Mouse (Mus musculus): Measurements from ENCODE around the gene Rapgef2. TPM values are rescaled to one million over a fixed set of nuclear protein-coding genes. Genes with fewer than 3 reads are reported as not detected.

Rapgef2 gene
- polyA plus RNA-seq, 1 experiment = 3.6 TPM

DNA sequence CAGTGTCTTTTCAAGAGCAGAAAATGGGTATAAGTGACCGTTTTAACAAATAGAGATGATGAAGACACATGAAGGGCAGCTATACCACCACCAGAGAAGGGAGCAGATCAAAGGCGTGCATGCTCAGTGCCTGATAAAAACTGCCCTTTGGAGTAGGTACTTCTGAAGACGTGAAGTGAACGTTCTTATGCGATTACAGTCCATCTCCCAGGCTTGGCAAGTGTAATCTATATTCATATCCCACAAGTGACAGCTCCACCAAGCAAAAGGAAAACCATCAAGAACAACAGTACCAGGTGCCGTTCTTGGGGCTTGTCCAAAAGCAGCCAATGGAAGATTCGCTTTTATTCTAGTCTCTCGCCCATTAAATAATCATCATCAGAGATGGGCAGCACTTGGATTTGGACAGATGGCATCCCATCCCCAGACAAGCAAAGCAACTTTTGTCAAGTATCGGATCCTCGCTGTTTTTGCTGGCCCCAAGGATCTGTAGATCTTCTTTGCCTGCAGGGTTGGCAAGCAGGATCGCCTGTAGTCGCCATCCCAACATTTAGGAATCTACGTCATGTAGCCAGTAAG is 1.1 kb downstream of the Rapgef2 start:
- DNase-seq (ENCODE audit: low read depth, low spot score) = no peak
- 64% methylated on average over 13 of the region's 13 CpGs for WGBS

DNA sequence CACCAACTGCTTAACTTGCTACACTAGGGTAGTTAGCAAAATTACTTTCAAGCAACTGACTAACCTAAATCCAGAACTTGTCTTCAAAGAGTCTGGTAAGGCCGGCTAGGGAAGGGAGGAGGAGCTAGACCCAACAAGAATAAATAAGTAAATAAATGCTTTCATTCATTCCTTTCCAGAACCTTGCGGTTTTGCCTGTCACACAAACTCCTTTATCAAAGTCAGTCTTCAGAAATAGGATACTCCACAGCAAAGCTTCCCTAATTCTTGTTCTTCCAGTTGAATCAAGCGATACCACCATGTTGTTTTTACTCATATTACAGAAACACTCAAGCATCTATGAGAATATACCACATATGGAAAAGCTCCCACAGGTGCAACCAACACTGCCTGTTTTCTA is 2.3 kb downstream of the Rapgef2 start:
- 82% methylated on average over 3 of the region's 3 CpGs for WGBS
- DNase-seq (ENCODE audit: low read depth, low spot score) = no peak

DNA sequence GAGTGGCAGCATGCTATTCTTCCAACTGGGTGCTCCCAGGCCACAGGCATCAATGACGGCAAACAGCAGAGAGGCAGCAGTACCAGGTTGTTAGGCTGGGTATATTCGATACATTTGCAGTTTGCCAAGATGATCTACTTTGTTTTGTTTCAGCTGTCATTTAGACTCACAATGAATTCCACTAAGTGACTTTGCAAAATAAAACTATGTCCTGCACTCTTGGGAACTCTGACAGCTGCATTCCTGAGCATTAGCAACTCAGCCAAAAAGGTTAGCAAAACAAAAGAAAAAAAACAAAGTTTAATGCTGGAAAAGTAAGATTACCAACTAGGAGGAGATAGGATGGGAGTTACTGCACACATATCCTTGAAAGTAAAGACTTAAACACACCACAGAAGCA is 3.3 kb downstream of the Rapgef2 start:
- no peak for DNase-seq (ENCODE audit: low read depth, low spot score)
- 70% methylated on average over 2 of the region's 2 CpGs for WGBS

DNA sequence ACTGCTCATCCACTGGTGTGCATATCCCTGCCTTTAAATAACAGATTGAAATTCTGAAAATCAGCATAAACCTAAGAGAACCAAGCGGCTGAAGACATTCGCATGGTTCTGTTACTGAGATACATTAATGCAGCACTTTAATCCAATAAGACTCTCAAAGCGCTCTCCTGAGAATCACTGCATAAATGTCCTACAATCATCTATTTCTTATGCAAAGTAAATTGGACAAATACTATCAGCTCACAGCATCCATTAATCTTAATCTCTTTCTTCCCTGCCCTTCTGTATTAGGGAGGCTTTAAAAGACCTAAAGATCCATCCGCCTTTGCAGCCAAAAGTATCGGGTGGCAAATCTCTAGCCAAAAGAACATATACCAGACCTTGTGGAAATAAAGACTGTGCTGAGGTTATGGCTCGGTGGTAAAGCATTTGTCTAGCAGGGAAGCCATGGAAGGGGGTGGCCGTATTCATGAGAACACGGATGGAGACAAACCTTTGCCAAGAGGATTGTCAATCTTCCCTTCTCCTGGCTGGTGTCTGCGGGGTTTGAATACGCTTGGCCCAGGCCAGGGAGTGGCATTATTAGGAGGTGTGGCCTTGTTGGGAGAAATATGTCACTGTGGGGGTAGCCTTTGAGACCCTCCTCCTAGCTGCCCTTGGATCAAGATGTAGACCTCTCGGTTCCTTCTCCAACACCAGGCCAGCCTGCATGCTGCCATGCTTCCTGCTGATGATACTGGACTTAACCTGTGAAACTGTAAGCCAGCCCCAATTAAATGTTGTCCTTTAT is 10.3 kb downstream of the Rapgef2 start:
- WGBS = 90% methylated on average over 11 of the region's 11 CpGs

DNA sequence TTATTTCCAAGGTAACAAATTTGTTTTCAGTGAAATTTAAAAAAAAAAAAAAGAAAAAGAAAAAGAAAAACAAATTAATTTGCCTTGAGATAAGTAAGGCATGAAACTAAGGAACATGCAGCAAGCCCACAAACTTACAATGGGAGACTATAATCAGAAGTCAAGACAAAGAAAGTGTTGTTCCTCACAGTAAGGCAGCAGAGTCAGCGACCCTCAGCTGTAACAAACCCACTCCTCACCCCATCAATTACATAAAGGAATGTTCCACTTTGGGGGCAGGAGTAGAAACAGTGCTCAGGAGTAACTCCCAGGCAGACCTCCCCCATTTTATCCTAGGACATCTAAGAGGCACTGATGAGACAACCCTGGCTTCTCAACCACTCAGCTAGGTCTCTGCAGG is 13.0 kb downstream of the Rapgef2 start:
- WGBS = 39% methylated on average over 1 of the region's 1 CpGs

More for the DNA sequence above, 10.3 kb downstream of the Rapgef2 start:
- no peak for DNase-seq (ENCODE audit: low read depth, low spot score)

DNA sequence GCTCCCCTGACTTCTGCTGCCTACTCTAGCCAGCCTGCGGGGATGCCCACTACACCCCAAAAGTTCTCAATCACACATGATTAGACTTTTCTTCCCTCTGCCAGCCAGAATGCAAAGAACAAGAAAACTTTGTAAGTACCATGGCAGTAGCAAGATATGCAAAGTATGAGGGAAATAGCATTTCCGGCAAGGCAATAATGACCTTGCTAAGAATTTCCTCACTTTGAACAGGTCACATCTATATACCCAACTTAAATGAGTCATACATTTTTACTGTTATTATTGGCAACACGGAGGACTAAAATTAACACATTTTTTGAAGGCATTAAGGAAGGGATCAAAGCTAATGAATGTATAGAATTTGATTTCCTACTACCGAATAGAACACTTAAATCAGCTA is 13.4 kb downstream of the Rapgef2 start:
- DNase-seq (ENCODE audit: low read depth, low spot score) = no peak
- 68% methylated on average over 4 of the region's 4 CpGs for WGBS

More for the DNA sequence above, 13.0 kb downstream of the Rapgef2 start:
- DNase-seq (ENCODE audit: low read depth, low spot score) = no peak

DNA sequence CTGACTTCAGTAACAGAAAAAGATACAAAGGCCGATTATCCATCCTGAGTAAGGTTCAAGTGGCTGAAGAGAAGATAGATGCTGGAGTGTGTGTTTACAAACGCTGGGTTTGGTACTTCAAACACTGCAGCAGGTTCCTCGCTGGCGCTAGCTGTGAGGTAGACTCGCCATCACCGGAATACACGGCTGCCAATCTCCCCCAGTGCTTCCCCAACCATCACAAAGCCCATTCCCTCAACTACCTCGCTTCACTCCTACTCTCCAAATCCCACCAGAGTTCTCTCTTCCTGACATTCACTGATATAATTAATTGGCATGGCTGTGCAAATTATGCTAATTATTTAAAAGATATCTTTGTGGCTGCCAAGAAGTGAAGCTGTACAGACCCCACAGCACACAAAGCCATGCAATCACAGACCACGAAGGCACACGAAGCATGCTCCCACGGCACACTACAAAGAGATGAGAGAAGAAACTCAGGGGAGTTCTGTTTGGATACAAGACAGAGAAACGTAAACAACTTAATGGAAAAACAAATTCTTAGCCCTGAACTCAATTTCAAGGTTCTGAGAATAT is 15.2 kb downstream of the Rapgef2 start:
- DNase-seq (ENCODE audit: low read depth, low spot score) = no peak
- 73% methylated on average over 12 of the region's 12 CpGs for WGBS

DNA sequence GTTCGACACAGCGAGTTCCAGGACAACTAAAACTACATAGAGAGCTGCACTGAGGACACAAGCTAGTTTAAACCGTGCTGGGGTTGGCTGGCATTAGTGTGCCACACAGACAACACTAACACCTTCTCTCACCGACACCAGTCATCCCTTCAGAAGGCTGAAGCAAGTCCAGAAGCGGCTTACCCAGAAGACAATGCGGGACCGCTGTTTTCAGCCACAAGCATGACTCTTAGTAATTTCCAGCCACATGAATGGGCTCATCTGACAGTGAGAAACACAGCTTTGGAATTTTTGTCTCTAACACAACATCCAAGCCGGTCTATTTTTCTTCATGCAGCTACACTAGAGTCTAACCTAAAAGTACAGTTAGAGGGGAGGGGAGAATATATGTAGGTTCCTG is 16.4 kb downstream of the Rapgef2 start:
- no peak for DNase-seq (ENCODE audit: low read depth, low spot score)
- WGBS = 95% methylated on average over 8 of the region's 8 CpGs

DNA sequence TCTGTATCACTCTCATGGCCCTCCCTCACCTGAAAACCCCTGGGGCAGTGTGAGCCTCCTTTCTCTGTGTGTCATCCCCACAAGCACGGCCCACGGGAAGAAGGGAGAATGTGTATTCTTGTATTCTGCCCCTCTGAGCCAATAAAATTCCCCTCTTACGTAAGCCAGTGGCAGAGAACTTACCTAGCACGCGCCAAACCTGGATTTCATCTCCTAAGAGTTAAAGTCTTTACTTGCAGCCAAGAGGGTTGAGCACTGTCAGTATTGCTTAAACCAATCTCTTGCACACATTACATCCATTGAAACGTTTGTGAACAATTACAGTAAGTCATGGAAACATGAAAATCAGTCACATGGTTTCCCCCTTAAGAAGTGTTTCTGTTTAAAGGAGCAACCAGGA is 19.3 kb downstream of the Rapgef2 start:
- DNase-seq (ENCODE audit: low read depth, low spot score) = no peak
- 83% methylated on average over 6 of the region's 6 CpGs for WGBS

DNA sequence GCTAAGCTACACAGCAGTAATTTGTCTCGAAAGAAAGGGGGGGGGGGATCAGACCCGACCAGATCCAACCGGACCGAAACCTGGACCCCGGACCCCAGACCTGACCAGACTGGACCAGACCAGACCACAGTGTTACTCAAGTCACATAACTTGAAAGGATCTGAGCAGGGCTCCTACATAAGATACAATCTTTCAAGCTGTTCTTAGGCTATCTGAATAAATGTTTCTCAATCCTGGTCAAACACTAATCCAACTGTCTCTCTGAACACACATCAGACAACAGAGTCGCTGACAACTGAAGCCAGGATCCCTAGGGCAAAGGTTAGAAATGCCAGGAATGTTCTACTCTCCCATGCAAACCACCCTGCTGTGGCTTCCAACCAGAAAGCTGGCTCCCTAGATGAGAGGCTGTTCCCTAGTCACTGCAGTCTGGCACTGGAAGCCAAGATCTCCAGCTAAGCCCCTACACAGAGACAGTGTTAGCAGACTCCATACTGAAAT is 24.5 kb downstream of the Rapgef2 start:
- no peak for DNase-seq (ENCODE audit: low read depth, low spot score)
- WGBS = 74% methylated on average over 6 of the region's 6 CpGs

DNA sequence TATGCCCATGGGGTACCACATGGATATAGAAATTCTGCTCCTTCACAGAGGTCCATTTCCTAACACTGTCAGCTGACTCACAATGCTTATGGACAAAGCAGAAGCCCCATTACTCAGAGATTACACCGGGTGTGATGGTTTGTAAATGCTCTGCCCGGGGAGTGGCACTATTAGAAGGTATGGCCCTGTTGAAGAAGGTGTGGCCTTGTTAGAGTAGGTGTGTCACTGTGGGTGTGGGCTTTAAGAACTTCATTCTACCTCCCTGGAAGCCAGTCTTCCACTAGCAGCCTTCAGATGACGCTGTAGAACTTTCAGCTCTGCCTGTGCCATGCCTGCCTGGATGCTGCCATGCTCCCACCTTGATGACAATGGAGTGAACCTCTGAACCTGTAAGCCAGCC is 32.3 kb downstream of the Rapgef2 start:
- WGBS = 35% methylated on average over 3 of the region's 3 CpGs
- no peak for DNase-seq (ENCODE audit: low read depth, low spot score)

DNA sequence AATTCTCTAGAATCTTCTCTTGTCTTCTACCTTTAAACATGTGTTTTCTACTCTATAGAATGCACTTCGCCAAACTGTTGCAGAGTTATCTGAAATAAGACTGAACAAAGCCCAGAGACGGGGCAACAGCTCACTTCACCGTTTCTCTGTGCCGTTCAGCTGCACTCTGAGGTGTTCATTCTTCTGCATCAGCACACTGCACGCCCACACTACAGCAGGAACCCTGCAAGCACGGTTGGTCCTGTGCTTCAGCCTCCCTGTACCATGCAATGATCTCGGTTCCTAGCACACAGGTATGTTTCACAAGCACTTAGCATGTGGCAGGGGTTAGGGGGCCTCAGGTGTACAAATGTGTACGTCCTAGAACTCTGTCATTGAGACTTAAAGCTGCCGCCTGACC is 32.9 kb downstream of the Rapgef2 start:
- DNase-seq (ENCODE audit: low read depth, low spot score) = no peak
- 71% methylated on average over 9 of the region's 9 CpGs for WGBS

DNA sequence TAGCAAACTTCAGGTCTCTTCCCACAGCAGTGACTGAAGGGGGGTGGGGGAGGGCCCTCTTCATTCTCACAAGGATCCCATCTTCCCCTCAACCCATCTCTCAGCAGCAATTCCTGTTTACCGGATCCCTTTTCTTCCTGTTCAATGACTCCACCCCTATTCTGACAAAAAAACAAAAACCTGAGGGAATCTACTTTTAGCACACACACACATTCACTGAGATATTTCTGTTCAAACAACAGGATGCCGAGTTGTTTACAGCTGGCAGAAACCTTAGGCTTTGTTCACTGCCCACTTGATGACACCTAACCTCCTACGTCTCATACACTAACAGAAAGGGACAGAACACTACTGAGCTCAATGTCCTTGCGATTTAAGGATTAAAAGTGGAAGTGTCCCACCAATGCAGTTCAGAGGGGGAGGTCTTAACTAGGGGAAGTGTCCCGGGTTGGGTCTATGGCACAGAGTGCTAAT is 33.4 kb downstream of the Rapgef2 start:
- WGBS = 52% methylated on average over 5 of the region's 5 CpGs
- no peak for DNase-seq (ENCODE audit: low read depth, low spot score)

DNA sequence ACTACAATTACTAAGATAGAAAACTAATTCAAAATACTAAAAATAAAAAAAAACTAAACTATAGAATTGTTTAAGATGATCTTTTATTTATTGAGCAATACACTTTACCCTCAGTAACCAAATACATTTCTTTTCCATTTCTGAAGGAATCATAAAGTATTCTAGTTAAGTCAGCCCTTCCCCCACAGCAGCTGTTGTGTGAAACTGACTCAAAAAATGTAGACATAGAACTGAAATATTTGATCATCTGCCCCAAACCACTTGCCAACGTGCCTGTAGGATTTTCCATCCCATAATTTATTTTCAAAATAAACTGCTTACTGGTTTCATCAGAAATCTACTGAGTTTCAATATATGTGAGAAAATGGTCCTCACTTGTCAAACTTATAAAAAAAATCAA is 36.4 kb downstream of the Rapgef2 start:
- no peak for DNase-seq (ENCODE audit: low read depth, low spot score)
- WGBS = 54% methylated on average over 1 of the region's 1 CpGs

DNA sequence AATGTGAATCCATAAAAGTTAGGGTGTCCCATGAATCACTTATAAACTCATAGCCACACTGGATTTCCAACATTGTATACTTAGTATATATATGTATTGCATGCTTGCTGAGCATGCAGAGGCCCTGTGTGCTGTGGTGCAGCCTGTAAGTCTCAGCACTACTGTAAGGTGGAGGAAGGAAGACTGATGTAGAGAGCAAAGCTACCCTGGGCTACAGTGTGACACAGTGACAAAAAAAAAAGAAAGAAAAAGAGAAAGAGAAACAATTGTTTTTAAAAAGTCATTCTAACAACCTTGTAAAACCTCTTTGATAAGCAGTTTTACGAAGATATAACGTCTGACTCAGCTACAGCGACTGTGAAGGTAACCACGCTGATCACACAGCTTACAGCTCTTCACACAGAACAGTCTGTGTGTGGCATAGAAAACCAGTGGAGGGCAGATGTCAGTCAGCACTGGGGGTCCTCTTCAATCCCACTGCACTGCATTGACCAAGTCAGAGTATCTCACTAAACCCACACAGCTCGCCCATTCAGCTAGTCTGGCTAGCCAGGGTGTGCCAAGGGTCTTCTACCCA is 37.6 kb downstream of the Rapgef2 start:
- DNase-seq (ENCODE audit: low read depth, low spot score) = no peak
- 52% methylated on average over 5 of the region's 5 CpGs for WGBS

DNA sequence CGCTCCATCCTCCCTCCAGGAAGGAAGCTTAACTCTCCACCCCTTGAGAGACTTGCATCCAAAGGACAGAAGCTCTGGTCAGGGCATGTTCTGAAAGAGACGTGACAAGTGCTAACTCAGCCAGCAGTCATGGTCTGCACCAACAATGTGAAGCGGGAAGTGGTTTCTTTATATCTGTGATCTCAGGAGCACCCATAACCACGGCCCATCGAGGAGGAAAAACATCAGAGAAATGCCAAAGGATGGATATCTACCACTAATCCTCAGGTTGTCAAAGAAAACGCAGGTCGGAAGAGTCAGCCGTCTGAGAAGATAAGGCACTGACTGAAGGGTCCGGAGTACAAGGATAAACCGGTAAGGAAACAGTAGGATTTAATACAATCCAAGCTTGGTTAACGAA is 38.1 kb downstream of the Rapgef2 start:
- WGBS = 86% methylated on average over 11 of the region's 11 CpGs
- DNase-seq (ENCODE audit: low read depth, low spot score) = no peak

DNA sequence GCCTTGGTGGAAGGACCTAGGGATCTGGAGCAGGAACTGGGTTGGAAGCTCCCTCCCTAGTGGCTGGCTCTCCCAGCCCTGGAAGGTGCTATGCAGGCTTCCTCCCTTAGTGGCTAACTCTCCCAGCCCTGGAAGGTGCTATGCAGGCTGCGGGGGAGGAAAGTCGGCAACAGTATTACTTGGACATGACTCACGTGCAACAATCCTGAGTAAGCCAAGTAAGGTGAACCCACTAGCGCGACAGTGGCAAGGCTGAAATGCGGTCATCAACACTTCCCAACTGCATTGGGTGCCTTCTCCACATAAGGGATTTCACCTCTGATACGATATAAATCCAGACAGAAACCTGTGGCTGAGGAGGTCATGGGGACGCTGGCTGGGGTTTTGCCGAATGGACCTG is 42.0 kb downstream of the Rapgef2 start:
- WGBS = 84% methylated on average over 9 of the region's 9 CpGs
- no peak for DNase-seq (ENCODE audit: low read depth, low spot score)

DNA sequence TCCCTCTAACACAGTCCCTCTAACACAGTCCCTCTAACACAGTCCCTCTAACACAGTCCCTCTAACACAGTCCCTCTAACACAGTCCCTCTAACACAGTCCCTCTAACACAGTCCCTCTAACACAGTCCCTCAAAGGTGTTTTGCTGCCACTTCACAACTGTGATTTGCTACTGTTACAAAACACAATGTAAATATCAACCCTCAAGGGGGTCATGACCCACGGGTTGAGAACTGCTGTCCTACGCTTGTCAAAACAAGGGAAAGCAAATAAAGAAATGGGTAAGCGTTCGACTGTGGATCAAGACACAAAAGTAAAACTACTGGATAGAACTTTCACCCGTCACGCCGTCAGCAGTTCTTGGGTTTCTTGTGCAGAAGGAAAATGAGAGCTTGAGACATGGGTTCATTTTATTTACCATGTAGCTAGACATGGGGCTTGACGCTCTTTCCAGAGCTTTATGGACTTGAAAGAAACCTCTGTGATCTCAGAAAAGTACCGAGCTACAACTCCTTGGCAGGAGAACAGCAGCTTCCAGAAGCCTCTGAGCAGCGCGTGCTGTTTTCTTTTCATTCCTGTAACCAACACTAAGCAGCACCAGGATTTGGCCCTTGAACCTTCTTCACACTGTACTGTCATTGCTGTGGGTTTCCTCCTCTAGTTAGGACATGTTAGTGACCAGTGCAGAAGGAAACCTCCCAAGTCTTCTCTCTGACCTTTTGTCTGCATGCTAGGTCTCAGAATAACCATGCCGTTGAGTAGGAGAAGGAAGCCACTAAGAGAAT is 43.2 kb downstream of the Rapgef2 start:
- no peak for DNase-seq (ENCODE audit: low read depth, low spot score)
- 45% methylated on average over 12 of the region's 12 CpGs for WGBS

DNA sequence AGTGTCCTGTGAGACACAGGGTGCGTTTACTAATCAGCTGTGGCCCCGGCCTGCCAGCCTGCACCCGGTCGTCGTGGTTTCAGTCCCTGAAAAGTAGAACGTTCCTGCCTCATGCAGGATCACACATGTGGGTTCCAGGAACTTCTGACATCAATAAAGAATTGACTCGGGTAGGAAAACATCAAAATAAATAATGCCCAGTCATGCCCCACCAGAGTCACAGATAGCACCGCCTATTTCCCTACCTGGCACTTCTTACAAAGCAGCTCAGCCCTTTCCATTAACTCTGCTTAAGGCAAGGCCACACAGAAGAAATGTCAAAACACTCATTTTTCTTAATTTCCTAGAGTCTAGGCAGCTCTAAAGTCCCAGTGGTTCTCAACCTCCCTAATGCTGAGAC is 44.0 kb downstream of the Rapgef2 start:
- DNase-seq (ENCODE audit: low read depth, low spot score) = no peak
- WGBS = 79% methylated on average over 8 of the region's 8 CpGs

DNA sequence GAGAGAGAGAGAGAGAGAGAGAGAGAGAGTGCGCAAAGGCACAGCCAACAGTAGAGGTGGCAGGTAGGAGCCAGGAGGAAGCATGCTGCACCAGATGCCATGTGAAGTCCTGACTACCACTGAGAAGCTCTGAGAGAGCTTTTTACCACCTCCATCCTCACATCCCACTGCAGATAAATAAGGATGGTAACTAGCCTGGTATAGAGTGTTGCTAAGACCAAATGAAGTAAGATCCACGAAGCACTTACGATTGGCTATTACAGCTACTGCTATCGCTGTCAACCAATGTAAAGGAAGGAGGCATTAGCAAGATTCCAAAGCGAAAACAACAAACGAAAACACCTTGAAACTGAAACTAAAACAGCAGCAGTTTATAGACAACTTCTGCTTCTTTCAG is 47.3 kb downstream of the Rapgef2 start:
- no peak for DNase-seq (ENCODE audit: low read depth, low spot score)
- WGBS = 61% methylated on average over 6 of the region's 6 CpGs
